Mouse (Mus musculus) embryonic facial prominence, embryonic 11.5 days (tissue): ENCODE results near the gene Rnf114. TPM values are rescaled to one million over a fixed set of nuclear protein-coding genes. Genes with fewer than 3 reads are reported as not detected.

Experiments used
- ATAC-seq: fragments of 200-750 bp; cut with Nextera tagmentation; replicated peaks from 2 replicates; pipeline ENCODE4 v1.8.0; 2017; ENCODE audit warnings: low read depth; ENCODE audit not compliant: insufficient number of reproducible peaks, low FRiP score, low TSS enrichment
- DNase-seq: peaks from one replicate; pipeline ENCODE4 v3.0.0-alpha.2; 2015; ENCODE audit warnings: low spot score
- H3K27ac ChIP-seq: fragments of 300-500 bp; sonication (generic); replicated peaks from 2 replicates; pipeline ENCODE4 v1.5.1; 2014; ENCODE audit warnings: mild to moderate bottlenecking, low read depth, low read length, control low read depth
- H3K27me3 ChIP-seq: fragments of 300-500 bp; sonication (generic); 2 replicates; pipeline ENCODE4 v1.6.1; 2014; ENCODE audit warnings: mild to moderate bottlenecking, low read length, moderate library complexity, mixed read lengths; ENCODE audit not compliant: control insufficient read depth, insufficient read depth
- H3K36me3 ChIP-seq: fragments of 300-500 bp; sonication (generic); replicated peaks from 2 replicates; pipeline ENCODE4 v1.6.1; 2014; ENCODE audit warnings: low read depth, mild to moderate bottlenecking, low read length, moderate library complexity, mixed read lengths; ENCODE audit not compliant: control insufficient read depth, insufficient read depth
- H3K4me1 ChIP-seq: fragments of 300-500 bp; sonication (generic); 2 replicates; pipeline ENCODE4 v1.6.1; 2014; ENCODE audit warnings: low read length, mixed read lengths; ENCODE audit not compliant: control insufficient read depth, insufficient read depth
- H3K4me2 ChIP-seq: fragments of 300-500 bp; sonication (generic); 2 replicates; pipeline ENCODE4 v1.6.1; 2014; ENCODE audit warnings: low read depth, mild to moderate bottlenecking, control low read depth, low read length, moderate library complexity
- H3K4me3 ChIP-seq: fragments of 300-500 bp; sonication (generic); 2 replicates; pipeline ENCODE4 v1.5.1; 2014; ENCODE audit warnings: low read depth, low read length, control low read depth
- H3K9ac ChIP-seq: fragments of 300-500 bp; sonication (generic); replicated peaks from 2 replicates; pipeline ENCODE4 v1.6.1; 2014; ENCODE audit warnings: mild to moderate bottlenecking, control low read depth, low read length
- H3K9me3 ChIP-seq: fragments of 300-500 bp; sonication (generic); replicated peaks from 2 replicates; pipeline ENCODE4 v1.6.1; 2016; ENCODE audit warnings: mild to moderate bottlenecking, low read length, inconsistent platforms, mixed read lengths; ENCODE audit not compliant: control insufficient read depth
- WGBS: fragments of 180-500 bp; shearing (Covaris S2); extraction: QIAGEN DNeasy Blood & Tissue Kit; methylation state at CpG from one replicate; pipeline ENCODE4 v1.1.7; 2014; 5-methylcytosine and 5-hydroxymethylcytosine counted together
- polyA plus RNA-seq: library from polyadenylated mRNA; unstranded; fragments of >200 nt; fragmentation: Nextera tagmentation; extraction: Ambion mirVana; gene quantifications from 2 replicates; pipeline ENCODE4 v1.2.1, GENCODE M21; 2014

Gene Rnf114
- polyA plus RNA-seq, 1 experiment from 2014 or later: 113 TPM

GRCm38 (mm10) chr2:167512365-167512764 is 19.9 kb downstream of the Rnf114 start:
- Histone ChIP-seq H3K9ac (no peak overlapping the region), H3K36me3 (peaks cover 19% of the 10 kb centered on the region), H3K4me1 (no peaks in the 10 kb centered on the region), H3K4me2 (no peak overlapping the region), H3K27me3 (no peaks in the 10 kb centered on the region), H3K4me3 (no peak overlapping the region), H3K9me3 (no peaks in the 10 kb centered on the region), H3K27ac (no peak overlapping the region)
- DNase-seq (no peak), ATAC-seq (no peak)
- 93% methylated on average over 9 of the region's 9 CpGs for WGBS

- peaks cover 19% of the 10 kb centered on the region for H3K36me3 ChIP-seq
- no peak overlapping the region for H3K4me2 ChIP-seq
- H3K27ac ChIP-seq: no peak overlapping the region
- no peak overlapping the region for H3K9ac ChIP-seq
- H3K4me1 ChIP-seq: no peaks in the 10 kb centered on the region
- DNase-seq (no peak), ATAC-seq (no peak)
- H3K27me3 ChIP-seq: no peaks in the 10 kb centered on the region
- H3K9me3 ChIP-seq: no peaks in the 10 kb centered on the region
- H3K4me3 ChIP-seq: no peak overlapping the region
- 91% methylated on average over 5 of the region's 5 CpGs for WGBS
Measured at GRCm38 (mm10) chr2:167512970-167513369, 20.5 kb downstream of the Rnf114 start.

DNA sequence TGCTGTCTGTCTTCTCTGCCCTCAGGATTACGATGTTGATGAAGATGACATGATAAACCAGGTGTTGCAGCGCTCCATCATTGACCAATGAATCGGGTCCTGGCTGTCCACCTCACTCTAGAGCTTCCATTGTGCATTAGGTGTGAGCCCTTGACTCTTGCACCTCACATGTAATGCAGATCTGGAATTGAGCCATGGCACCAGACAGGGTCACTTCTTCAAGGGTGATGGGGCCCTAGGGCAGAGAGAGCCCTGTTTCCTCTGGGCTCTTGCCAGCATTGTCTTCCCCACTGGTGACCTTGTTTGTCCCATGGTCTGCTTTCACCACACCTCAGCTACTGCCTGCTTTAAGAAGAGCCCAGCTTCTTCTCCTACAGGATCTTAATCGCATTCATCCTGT is 22.2 kb downstream of the Rnf114 start:
- ATAC-seq: no peak
- H3K4me1 ChIP-seq: no peaks in the 10 kb centered on the region
- no peaks in the 10 kb centered on the region for H3K27me3 ChIP-seq
- H3K9ac ChIP-seq: no peak overlapping the region
- WGBS: 99% methylated on average over 4 of the region's 4 CpGs
- peaks cover 19% of the 10 kb centered on the region for H3K36me3 ChIP-seq
- no peak for DNase-seq
- no peak overlapping the region for H3K4me2 ChIP-seq
- no peak overlapping the region for H3K4me3 ChIP-seq
- no peaks in the 10 kb centered on the region for H3K9me3 ChIP-seq
- no peak overlapping the region for H3K27ac ChIP-seq

DNA sequence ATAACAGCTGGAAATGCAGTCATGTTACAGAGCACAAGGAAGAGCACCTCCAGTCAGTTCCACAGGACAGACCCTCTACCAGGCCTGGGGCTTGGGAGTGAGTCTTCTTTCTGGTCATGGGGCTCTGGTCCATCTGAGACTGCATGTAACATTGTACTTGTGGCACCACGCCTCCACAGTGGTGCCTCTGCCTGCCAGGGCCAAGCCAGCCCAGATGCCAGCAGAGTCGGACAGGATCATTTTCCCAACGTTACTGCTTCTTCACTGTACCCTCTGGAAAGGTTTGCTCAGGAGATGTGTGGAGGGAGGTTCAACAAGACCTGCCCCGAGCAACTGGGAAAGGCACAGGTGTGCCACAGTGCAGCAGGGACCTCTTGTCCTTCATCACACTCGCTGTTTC is 23.2 kb downstream of the Rnf114 start:
- no peaks in the 10 kb centered on the region for H3K9me3 ChIP-seq
- H3K27ac ChIP-seq: no peak overlapping the region
- H3K36me3 ChIP-seq: peaks cover 17% of the 10 kb centered on the region
- no peak overlapping the region for H3K4me3 ChIP-seq
- ATAC-seq (no peak), DNase-seq (no peak)
- no peak overlapping the region for H3K9ac ChIP-seq
- WGBS: 92% methylated on average over 5 of the region's 5 CpGs
- no peaks in the 10 kb centered on the region for H3K27me3 ChIP-seq
- H3K4me1 ChIP-seq: no peaks in the 10 kb centered on the region
- H3K4me2 ChIP-seq: no peak overlapping the region

GRCm38 (mm10) chr2:167519606-167520252 is 27.3 kb downstream of the Rnf114 start:
- DNase-seq (no peak), ATAC-seq (no peak)
- Histone ChIP-seq H3K4me3 (no peak overlapping the region), H3K9me3 (no peaks in the 10 kb centered on the region), H3K4me2 (no peak overlapping the region), H3K36me3 (peaks cover 6% of the 10 kb centered on the region; the same call in 1 of the 2 replicates), H3K4me1 (no peaks in the 10 kb centered on the region), H3K9ac (no peak overlapping the region), H3K27me3 (no peaks in the 10 kb centered on the region), H3K27ac (no peak overlapping the region)
- WGBS: 83% methylated on average over 5 of the region's 5 CpGs

DNA sequence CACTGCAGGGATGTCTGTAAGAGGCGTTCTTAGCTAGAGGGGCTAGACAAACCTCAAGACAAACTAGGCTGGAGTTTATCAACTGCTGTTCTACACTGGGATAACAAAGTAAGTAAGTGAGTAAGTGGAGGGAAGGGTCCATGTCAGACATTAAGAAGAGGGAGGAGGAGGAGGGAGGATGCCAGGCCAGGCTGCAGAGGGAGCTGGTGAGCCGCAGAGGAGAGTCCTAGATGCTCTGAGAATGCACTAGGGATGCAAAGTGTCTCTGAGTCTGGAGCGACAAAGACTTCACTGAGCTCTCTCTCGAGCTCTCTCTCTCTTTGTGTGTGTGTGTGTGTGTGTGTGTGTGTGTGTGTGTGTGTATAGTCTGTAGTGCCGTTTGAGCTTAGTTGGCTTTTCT is 35.8 kb downstream of the Rnf114 start:
- Histone ChIP-seq H3K27me3 (no peaks in the 10 kb centered on the region), H3K9me3 (no peaks in the 10 kb centered on the region), H3K4me1 (no peaks in the 10 kb centered on the region), H3K4me3 (no peak overlapping the region), H3K27ac (no peak overlapping the region), H3K9ac (no peak overlapping the region), H3K4me2 (no peak overlapping the region), H3K36me3 (no peaks in the 10 kb centered on the region)
- DNase-seq (peak; percentile 55), ATAC-seq (no peak)
- 14% methylated on average over 5 of the region's 5 CpGs for WGBS

DNA sequence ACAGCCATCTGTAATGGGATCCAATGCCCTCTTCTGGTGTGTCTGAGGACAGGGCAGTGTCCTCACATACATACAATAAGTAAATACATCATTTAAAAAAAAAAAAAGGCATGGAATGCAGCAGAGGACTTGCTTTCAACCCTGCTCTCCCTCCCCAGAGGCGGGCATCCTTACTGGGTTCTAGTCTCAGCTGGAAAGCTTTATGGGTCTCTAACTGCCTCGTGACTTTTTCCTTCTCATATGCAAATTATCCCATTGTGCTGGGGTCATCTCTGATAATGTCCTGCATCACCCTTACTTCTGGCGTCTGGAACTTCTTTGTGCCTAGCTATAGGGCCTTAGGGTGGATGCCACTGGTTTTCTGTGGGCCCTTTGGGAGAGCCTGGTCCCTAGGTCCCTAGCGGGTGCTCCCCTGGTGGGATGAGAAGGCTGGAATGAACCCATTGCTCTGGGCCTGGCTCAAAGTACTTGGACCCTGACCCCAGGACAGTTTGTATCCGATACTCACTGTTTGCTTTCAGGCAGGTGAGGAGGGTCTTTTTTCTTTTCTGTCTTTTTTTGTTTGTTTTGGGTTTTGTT is 37.6 kb downstream of the Rnf114 start:
- Histone ChIP-seq H3K9me3 (no peaks in the 10 kb centered on the region), H3K27me3 (no peaks in the 10 kb centered on the region), H3K4me3 (no peak overlapping the region), H3K27ac (no peak overlapping the region), H3K9ac (no peak overlapping the region), H3K36me3 (no peaks in the 10 kb centered on the region), H3K4me2 (no peak overlapping the region), H3K4me1 (no peaks in the 10 kb centered on the region)
- ATAC-seq: no peak
- no peak for DNase-seq
- WGBS: 37% methylated on average over 5 of the region's 5 CpGs

GRCm38 (mm10) chr2:167530536-167530935 is 38.1 kb downstream of the Rnf114 start:
- Histone ChIP-seq H3K4me3 (no peak overlapping the region), H3K4me2 (no peak overlapping the region), H3K4me1 (no peaks in the 10 kb centered on the region), H3K9ac (no peak overlapping the region), H3K27ac (no peak overlapping the region), H3K36me3 (no peaks in the 10 kb centered on the region), H3K27me3 (no peaks in the 10 kb centered on the region), H3K9me3 (no peaks in the 10 kb centered on the region)
- DNase-seq (no peak), ATAC-seq (no peak)
- 77% methylated on average over 4 of the region's 4 CpGs for WGBS
